Mouse (Mus musculus) retina, adult 2 months (tissue): ENCODE data around the gene Vkorc1l1.
A peak's percentile ranks its signal among the peaks of the same experiment; 100 is the strongest.

ENCODE experiments used
- DNase-seq: peaks from one replicate; pipeline ENCODE4 v3.0.0-alpha.2; 2012; ENCODE audit warnings: low read depth, low spot score

Vkorc1l1 gene

GRCm38 (mm10) chr5:130001356-130001987 is 59.7 kb downstream of the Vkorc1l1 start:
- no peak for DNase-seq

DNA sequence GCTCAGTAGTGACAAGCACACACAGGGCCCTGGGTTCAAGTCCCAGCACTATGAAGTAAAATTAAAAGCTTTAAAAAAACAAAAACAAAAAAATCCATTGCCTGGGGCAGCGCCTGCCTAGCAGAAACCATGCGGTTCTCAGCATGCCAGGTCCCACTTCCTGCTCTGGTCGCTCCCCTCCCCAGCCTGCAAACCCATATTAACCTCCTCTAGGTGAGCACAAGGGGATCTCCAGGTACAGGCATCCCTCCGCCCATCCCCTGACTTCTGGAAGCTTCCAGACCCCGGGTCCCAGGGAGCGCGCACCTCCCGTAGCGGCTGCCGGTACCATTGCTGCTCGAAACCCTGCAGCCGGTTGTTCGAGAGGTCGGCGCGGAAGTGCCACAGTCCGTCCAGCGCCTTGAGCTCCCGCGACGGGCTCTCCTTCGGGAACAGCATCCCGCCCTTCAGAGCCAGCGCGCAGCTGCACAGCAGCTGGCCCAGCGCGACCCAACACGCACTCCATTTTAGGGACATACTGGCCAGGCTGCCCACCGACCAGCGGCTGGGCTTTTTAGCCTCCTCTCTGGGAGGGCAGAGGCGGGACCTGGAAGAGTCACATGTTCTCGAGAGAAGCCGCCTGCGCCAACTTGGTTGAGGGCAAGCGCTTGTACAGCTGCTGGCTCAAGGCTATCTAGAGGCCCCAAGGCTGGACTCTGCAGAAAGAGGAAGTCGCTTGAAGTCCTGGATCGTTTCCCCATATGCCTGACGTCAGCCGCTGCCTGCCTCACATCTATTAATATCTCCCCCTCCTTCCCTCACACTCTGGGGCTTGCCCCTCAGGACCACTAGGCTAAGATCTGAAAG is 60.8 kb downstream of the Vkorc1l1 start, which contains the start of gene Gusb:
Gene Gusb (minus strand): TSS at position 749 of the 846 bp plus-strand sequence.
- DNase-seq, result peak; percentile 43

DNA sequence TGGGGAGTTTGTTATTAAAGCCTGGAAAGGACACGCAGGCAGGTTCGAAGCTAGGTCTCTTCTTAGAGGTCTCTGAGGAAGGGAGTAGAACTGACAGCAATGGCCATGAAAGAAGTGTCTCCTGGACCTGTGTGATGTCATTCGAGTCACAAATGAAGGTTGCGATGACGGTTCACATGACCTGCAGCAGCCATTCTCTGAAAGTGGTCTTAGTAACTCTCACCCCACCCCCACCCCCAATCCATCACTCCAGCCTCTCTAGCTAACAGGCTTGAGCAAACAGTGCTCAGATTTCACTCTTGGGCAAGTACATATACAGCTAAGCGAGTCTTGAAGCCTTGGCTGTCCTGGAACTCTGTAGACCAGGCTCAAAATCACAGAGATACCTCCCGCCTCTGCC is 61.5 kb downstream of the Vkorc1l1 start:
- DNase-seq, result no peak

GRCm38 (mm10) chr5:130007344-130007743 is 65.6 kb downstream of the Vkorc1l1 start:
- no peak for DNase-seq

- DNase-seq, result no peak
Measured at GRCm38 (mm10) chr5:130008034-130008590, 66.3 kb downstream of the Vkorc1l1 start.

DNA sequence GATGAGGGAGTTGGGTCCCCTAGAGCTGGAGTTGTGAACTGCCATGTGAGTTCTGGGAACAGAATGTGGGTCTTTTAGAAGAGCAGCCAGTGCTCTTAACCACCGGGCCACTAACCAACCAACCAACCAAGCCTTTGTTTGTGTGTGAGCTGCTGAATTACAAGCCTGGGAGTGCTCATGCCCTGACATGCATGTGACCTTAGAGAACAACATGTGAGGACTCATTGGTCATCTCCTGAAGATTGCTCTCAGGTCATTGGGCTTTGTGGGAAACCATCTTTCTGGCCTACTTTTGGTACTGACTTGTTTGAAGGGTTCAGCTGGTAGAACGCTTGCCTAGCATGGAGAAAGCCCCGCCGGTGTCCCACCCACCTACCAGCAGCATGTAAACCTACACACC is 68.0 kb downstream of the Vkorc1l1 start:
- no peak for DNase-seq

GRCm38 (mm10) chr5:130010961-130011360 is 69.2 kb downstream of the Vkorc1l1 start:
- DNase-seq, result no peak

DNA sequence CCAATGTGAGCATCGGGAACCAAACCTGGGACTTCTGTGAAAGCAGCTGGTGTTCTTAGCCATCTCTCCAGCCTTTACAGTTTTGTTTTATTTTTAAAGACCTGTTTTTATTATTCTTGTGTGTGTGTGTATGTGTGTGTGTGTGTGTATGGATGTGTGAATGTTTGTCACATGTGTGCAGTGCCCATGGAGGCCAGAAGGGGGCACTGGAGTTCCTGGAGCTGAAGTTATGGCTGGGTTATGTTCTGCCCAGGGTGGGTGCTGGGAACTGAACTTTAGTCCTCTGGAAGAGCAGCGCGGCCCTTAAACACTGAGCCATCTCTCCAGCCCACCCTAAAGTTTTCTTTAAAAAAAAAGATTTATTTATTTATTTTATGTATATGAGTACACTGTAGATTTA is 73.3 kb downstream of the Vkorc1l1 start:
- no peak for DNase-seq

- no peak for DNase-seq
Measured at GRCm38 (mm10) chr5:130019461-130019860, 77.7 kb downstream of the Vkorc1l1 start.

DNA sequence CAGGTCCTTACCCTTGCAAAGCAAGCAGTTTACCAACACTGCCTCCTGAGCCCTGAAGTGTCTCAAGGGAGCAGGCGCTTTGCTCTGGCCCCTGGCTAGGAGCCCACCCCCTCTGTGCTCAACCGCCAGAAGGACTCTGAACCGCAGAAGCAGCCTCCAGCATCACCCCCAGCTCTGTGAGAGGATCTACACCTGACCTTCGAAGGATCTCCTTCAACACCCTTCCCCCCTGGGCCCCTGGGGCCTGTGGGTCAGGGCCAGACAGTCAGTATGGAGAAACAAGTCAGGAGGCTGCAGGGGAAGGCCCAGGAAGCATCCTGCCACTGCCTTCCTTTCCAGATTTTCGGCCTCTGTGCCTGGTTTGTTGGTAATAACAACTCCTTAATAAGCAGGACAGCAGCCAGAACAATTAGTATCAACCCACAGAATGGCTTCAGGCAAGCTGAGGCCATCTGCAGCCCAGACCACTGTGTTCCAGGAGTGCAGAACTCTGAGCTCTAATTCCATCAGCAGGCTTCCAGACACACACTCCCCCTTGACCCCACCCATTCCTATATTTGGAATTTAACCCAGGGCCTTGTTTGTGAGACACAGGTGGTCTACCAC is 79.7 kb downstream of the Vkorc1l1 start:
- DNase-seq, result no peak

DNA sequence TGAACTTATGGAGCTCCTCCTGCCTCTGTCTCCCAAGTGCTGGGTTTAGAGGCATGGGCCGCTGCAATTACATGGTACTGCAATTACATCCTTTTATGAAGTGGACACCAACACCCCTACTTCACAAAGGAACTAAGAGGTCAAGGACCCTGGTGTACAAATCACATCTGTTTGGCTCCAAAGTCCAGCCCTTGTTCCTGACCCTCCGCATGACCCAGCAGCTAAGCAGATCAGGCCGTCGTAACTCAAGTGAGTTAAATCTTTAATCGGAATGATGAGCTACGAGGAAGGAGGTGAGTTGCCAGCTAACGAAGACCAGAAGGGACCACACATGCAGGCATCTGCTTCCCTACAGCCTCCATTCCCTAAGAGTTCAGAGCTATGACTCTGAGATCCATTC is 80.6 kb downstream of the Vkorc1l1 start:
- DNase-seq, result no peak

DNA sequence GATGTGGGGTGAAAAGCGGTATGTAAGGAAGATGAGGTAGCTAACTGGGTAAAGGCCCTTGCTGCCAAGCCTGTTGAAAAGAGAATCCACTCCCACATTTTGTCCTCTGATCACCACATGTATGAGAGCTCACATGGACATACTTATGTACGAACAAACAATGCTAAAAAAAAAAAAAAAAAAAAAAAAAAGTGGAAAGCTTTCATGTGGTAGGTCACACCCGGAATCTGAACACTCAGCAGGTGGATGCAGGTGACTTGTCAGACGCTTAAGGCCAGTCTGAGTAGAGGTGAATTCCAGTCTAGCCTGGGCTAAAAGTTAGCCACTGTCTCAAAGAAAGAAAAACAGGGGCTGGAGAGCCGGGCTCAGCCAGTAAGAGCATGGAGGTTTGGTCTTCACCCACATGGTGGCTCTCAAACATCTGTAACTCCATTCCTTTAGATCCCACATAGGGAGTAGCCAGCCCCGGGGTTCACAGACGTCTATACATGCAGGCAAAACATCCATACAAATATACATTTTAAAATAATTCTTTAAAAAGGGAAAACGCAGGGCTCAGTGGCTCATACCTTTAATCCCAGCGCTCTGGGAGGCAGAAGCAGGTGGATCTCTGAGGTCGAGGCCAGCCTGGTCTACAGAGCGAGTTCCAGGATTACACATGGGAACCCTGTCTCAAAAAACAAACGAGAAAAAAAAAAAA is 81.4 kb downstream of the Vkorc1l1 start:
- no peak for DNase-seq

DNA sequence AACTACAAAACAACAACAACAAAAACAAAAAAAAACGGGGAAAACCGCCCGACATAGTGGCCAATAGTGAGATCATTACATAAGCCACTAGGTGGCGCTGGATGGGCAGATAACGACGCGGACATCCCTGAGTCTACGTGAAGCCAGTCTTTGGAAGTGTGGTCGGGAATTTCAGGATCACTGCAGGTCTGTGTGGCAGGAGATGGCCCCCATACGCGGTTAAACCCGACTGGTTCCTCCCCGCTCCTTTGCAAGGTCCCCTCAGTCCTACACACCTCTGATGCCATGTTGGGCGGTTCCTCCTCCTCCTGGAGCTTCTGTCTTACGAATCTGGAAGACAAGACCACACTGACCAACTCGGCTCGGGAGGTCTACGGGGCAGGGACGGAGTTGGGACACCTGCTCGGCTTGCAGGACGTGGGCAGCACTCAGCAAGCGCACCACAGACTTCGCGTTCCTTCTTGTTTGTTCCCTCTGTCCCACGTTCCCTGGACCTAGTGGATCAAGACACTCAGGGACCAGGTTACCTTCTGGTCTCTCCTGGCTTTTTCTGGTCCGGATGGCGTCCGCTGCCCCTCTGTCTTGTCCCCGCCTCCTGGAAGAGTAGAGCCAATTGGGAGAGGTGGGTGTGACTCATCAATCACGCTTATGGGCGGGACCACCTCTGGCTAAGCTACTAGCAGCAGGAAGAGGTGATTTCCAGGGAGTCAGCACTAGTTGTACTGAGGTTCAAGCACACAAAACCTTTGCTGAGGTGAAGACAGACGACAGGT is 82.2 kb downstream of the Vkorc1l1 start:
- DNase-seq, result peak; percentile 54

- DNase-seq, result no peak
Measured at GRCm38 (mm10) chr5:130027134-130027533, 85.4 kb downstream of the Vkorc1l1 start.

- DNase-seq, result no peak
Measured at GRCm38 (mm10) chr5:130027696-130028095, 85.9 kb downstream of the Vkorc1l1 start.

DNA sequence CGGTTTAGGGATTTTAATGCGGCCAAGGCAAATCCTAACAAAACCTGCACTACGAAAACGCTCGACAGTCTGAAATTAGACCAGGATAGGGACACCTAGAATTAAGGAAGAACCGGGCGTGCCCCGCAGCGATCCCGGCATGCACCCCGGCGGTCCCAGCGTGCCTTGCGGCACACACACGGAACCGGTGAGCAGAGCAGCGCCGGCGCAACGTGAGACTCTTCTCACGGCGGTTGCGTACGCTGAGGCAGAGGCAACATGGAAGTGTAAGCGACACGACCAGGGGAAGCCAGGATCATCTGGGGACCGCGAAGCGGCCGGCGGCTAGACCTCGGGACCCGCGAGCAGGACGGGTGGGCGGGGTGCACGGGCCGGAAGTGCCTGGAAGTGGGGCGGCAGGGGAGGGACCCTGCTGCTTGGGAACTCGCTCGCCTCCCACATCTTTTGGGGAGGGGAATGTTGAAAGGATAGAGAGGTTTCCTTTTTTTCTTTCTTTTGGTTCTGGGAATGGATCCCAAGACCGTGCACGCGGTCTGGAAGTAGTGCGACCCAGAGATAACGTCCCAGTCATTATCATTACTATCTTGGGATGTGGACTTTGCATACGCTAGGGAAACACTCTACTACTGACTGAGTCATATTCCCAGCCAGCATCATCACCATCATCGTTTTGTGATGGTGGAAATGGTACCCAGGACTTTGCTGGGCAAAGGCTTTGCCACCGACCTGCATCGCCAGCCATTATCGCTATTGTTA is 87.5 kb downstream of the Vkorc1l1 start, which contains the start of the genes Asl and Crcp:
Gene Asl (minus strand): TSS at position 106 of the 756 bp plus-strand sequence.
Gene Crcp (plus strand): TSS at position 149 of the 756 bp plus-strand sequence.
- DNase-seq, result no peak

GRCm38 (mm10) chr5:130031410-130032390 is 89.9 kb downstream of the Vkorc1l1 start:
- DNase-seq, result no peak

- no peak for DNase-seq
Measured at GRCm38 (mm10) chr5:130033869-130034268, 92.1 kb downstream of the Vkorc1l1 start.
